Mouse (Mus musculus) heart, adult 2 months (tissue): ENCODE results near the gene Itpr2.

ENCODE experiments used
- CTCF ChIP-seq: fragments of 200-600 bp; IDR thresholded peaks from 2 replicates; pipeline ENCODE4 v1.8.1; 2022; ENCODE audit warnings: antibody characterized with exemption, mild to moderate bottlenecking, moderate library complexity
- EP300 ChIP-seq: fragments of 200-500 bp; IDR thresholded peaks from 2 replicates; pipeline ENCODE4 v1.6.1; 2011; ENCODE audit warnings: low read depth, low read length, control low read depth; ENCODE audit not compliant: insufficient read depth
- POLR2A ChIP-seq: fragments of 200-500 bp; IDR thresholded peaks from 2 replicates; pipeline ENCODE4 v1.6.1; 2011; ENCODE audit warnings: mild to moderate bottlenecking, low read depth, low read length, control low read depth; ENCODE audit not compliant: insufficient read depth

DNA sequence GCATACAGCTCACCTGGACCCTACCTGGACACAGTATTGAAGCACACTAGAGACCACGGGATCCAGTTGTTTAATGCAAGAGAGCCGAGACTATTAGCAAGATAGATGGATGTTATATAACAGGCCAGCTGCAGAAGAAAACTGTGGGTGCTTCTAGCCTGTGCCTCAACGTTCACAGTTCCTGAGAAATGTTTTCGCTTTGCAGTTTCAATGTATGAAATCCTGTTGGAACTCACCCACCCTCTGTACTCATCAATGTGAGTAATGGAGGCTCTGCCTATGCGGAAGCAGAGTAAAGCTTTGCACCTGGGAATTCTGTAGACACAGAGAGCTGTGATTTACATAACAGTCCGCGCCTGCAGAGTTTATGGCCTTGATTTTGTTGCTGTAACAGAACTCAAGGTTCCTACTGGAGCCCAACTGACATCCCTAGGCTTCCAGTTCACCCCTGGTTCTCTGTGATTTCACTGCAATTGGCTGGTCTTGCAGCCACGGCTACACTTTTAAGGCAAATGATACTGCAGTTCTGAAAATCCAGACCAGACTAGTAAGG is 344.0 kb downstream of the Itpr2 start:
- TF ChIP-seq POLR2A (no peak), EP300 (no peak), CTCF (no peak)
